Comparison of ENCODE assay signal across 15 mouse cellular contexts in the genomic region with DNA sequence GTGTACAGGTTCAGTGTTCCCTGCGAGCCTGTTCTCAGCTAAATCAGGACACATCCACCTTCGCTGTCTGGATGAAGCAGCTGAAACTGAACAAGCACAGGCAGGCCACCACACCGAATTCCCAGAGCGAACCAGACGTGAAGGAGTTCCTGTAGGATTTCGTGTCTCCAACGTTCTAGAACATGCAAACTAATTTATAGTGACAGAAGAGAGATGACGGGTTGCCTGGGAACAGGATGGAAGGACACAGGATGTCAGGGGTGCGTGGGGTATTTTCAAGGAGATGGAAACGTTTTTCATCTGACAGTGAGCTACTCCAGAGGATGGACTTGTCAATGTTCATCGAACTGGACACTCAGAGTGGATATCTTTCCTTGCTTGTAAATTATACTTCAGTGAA.
"Had no signal": no experiment of that assay in that cellular context is flagged by ENCODE, and none has a peak within 500 bp of the region (broad histone marks: within the 10 kb centered on the region; RNA-seq: fewer than 3 reads in every experiment).

No protein-coding gene starts in this region.

- H3K9ac ChIP-seq: kidney, embryonic 15.5 days; liver, embryonic 12.5 days; lung, embryonic 14.5 days; neural tube, embryonic 15.5 days; stomach, embryonic 15.5 days had no signal

- H3K4me2 ChIP-seq: kidney, embryonic 15.5 days; liver, embryonic 12.5 days; lung, embryonic 14.5 days; neural tube, embryonic 15.5 days; stomach, embryonic 15.5 days had no signal

- ATAC-seq: liver, embryonic 12.5 days had no signal

- H3K4me1 ChIP-seq: liver, embryonic 12.5 days had no signal

- H3K9me3 ChIP-seq: kidney, embryonic 15.5 days; liver, embryonic 12.5 days; neural tube, embryonic 15.5 days; stomach, embryonic 15.5 days had no signal

- DNase-seq: kidney, adult 2 months; kidney, postnatal 14 days; left cerebral cortex, postnatal 4 days; lung, embryonic 14.5 days; lung, postnatal 10 days; lung, postnatal 4 days; midbrain, embryonic 14.5 days; right cerebral cortex, postnatal 4 days; spleen, adult 18-20 months; thymus, adult 2 months; thymus, postnatal 25 days had no signal

- H3K27me3 ChIP-seq: neural tube, embryonic 15.5 days; stomach, embryonic 15.5 days had no signal

- H3K4me3 ChIP-seq: kidney, embryonic 15.5 days; liver, embryonic 12.5 days; neural tube, embryonic 15.5 days; stomach, embryonic 15.5 days had no signal

- H3K36me3 ChIP-seq: kidney, embryonic 15.5 days; liver, embryonic 12.5 days; neural tube, embryonic 15.5 days; stomach, embryonic 15.5 days had no signal

- H3K27ac ChIP-seq: kidney, embryonic 15.5 days; liver, embryonic 12.5 days; neural tube, embryonic 15.5 days; stomach, embryonic 15.5 days had no signal
